Comparison of ENCODE assay signal across 8 mouse cellular contexts in genomic region chr7:46179431-46180275, GRCm38 (mm10). TPM values are rescaled to one million over a fixed set of nuclear protein-coding genes. Genes with fewer than 3 reads are reported as not detected.
DNase-seq lines count a peak whose midpoint lies in the region; ATAC-seq lines count a peak whose summit lies in the region.

Gene Abcc8, minus strand, starts transcription at chr7:46180033.

- intact Hi-C loops in heart, postnatal 14 days (cut with DNase I), result no loop called here
- intact Hi-C loops in left cerebral cortex, postnatal 14 days (cut with DNase I), result loop anchor here (2.0 kb wide), 1 partner anchor 79 kb away; the partner anchor contains the start of gene Kcnj11

- peaks cover 33% of the 10 kb centered on the region for H3K27me3 ChIP-seq in embryonic facial prominence, embryonic 11.5 days (ENCODE audit: control insufficient read depth, insufficient read depth, low read length)
- H3K27me3 ChIP-seq in neural tube, embryonic 15.5 days (replicated peaks), result peaks cover 41% of the 10 kb centered on the region

- H3K4me3 ChIP-seq in embryonic facial prominence, embryonic 11.5 days (ENCODE audit: low read depth, low read length), result peak within 1 kb of the TSS; percentile 43
- peak within 1 kb of the TSS; percentile 55 for H3K4me3 ChIP-seq in neural tube, embryonic 15.5 days (replicated peaks)

- no peak within 1 kb of the TSS for H3K27ac ChIP-seq in embryonic facial prominence, embryonic 11.5 days (replicated peaks; ENCODE audit: low read depth, low read length)
- H3K27ac ChIP-seq in neural tube, embryonic 15.5 days (replicated peaks), result no peak within 1 kb of the TSS

- no peaks in the 10 kb centered on the region for H3K9me3 ChIP-seq in embryonic facial prominence, embryonic 11.5 days (replicated peaks; ENCODE audit: control insufficient read depth, low read length)
- H3K9me3 ChIP-seq in neural tube, embryonic 15.5 days (replicated peaks), result no peaks in the 10 kb centered on the region

- ATAC-seq in embryonic facial prominence, embryonic 11.5 days (replicated peaks; ENCODE audit: insufficient number of reproducible peaks, low FRiP score, low TSS enrichment, low read depth), result 0 out of 2 replicates have a peak, but pooled peaks have one; percentile 33
- peak; percentile 70 for ATAC-seq in neural tube, embryonic 15.5 days (ENCODE audit: low FRiP score)
- no peak for ATAC-seq in erythroblast, adult 5-6 weeks (replicated peaks; ENCODE audit: low FRiP score, poor library complexity, severe bottlenecking)

- H3K36me3 ChIP-seq in embryonic facial prominence, embryonic 11.5 days (replicated peaks; ENCODE audit: control insufficient read depth, insufficient read depth, low read depth, low read length), result no peaks in the 10 kb centered on the region
- H3K36me3 ChIP-seq in neural tube, embryonic 15.5 days, result no peaks in the 10 kb centered on the region

- no peaks in the 10 kb centered on the region for H3K4me1 ChIP-seq in embryonic facial prominence, embryonic 11.5 days (ENCODE audit: control insufficient read depth, insufficient read depth, low read length)
- peaks cover 23% of the 10 kb centered on the region for H3K4me1 ChIP-seq in neural tube, embryonic 15.5 days

- peak within 1 kb of the TSS; percentile 85 for H3K4me2 ChIP-seq in embryonic facial prominence, embryonic 11.5 days (ENCODE audit: low read depth, low read length)
- H3K4me2 ChIP-seq in neural tube, embryonic 15.5 days, result peak within 1 kb of the TSS; percentile 89

- WGBS in embryonic facial prominence, embryonic 11.5 days, result under 1% methylated on average over 67 of the region's 75 CpGs
- WGBS in neural tube, embryonic 15.5 days, result 2% methylated on average over 63 of the region's 75 CpGs

- peak; percentile 20 to 22 for DNase-seq in kidney, postnatal 4 days
- no peak for DNase-seq in kidney, adult 11 months
- peak; percentile 43 for DNase-seq in embryonic facial prominence, embryonic 11.5 days (ENCODE audit: low spot score)
- peak in 1 of 2 experiments; percentile 18 for DNase-seq in heart, postnatal 14 days
- peak; percentile 61 to 76 for DNase-seq in left cerebral cortex, postnatal 14 days (ENCODE audit: low spot score in 2 of 2)
- DNase-seq in ovary, postnatal 14 days (ENCODE audit: low spot score), result no peak

- peak within 1 kb of the TSS; percentile 1 for H3K9ac ChIP-seq in embryonic facial prominence, embryonic 11.5 days (replicated peaks; ENCODE audit: low read length)
- peak within 1 kb of the TSS; percentile 64 for H3K9ac ChIP-seq in neural tube, embryonic 15.5 days (replicated peaks)

RNA-seq across cellular contexts. Expression of gene Abcc8, which starts in this region (rescaled TPM):
- polyA plus RNA-seq in embryonic facial prominence, embryonic 11.5 days (2014; fragmentation: Nextera tagmentation; extraction: Ambion mirVana), result 0.20 and 0.96 TPM in 2 replicates
- 10 to 100 TPM; 53.4 to 61.5 TPM for total RNA-seq in heart, postnatal 14 days (2021)
- total RNA-seq in left cerebral cortex, postnatal 14 days (2021), result 10 to 100 TPM; 37.1 to 37.4 TPM
- 11.2 and 12.4 TPM in 2 replicates for polyA plus RNA-seq in neural tube, embryonic 15.5 days (2015; fragmentation: Nextera tagmentation; extraction: Ambion mirVana)
- not detected in 2 replicates for total RNA-seq in erythroblast, adult 5-6 weeks (2015; ENCODE audit: low replicate concordance)
- total RNA-seq in erythroblast, adult 5-6 weeks (2017; ENCODE audit: low replicate concordance), result not detected in 2 replicates

Comparison
In these comparisons a context has a peak if more than half of its experiments do, and no peak if none do; other contexts are left out.
1. RNA of gene Abcc8 (total RNA-seq): 53.4 to 61.5 TPM in heart, postnatal 14 days and 37.1 to 37.4 TPM in left cerebral cortex, postnatal 14 days; not detected in erythroblast, adult 5-6 weeks; every median in the first group is over 10 times any median in the second.
2. DNase-seq: peak in kidney, postnatal 4 days (2 of 2) and left cerebral cortex, postnatal 14 days (2 of 2); none in kidney, adult 11 months (single experiment) and ovary, postnatal 14 days (single experiment).
3. Peak in DNase-seq, ATAC-seq, H3K4me3 ChIP-seq, H3K9ac ChIP-seq and H3K4me2 ChIP-seq in embryonic facial prominence, embryonic 11.5 days; RNA of the gene not detected or under 1 TPM.